Mouse (Mus musculus): ENCODE measurements around the gene Diaph3. TPM values are rescaled to one million over a fixed set of nuclear protein-coding genes. Genes with fewer than 3 reads are reported as not detected.

Gene Diaph3
- 3.1 and 3.4 TPM in 2 replicates for polyA plus RNA-seq (2012)

DNA sequence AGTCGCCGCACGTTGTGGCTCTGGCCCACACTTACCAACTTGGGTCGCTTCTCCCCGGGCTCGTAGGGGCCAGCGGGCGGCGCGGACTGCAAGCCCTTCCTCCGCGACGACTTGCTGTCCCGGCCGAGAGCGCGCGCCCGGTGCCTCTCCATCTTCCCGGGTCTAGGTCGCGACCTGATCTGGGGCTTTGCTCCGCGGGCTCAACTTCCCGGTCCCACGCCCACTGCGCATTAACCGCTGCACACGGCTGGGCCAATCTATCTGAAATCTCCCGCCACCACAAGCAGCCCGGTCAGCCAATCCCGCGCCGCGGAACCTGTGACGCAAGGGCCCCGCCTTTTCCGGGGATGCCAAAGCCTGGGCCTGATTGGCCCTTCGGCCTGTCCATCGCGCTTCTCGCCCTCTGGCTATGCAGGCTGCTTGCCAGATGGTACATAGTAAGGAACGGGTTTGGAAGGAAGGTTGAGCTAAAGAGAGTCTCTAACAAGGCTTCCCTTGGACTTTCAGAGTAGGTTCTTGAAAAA is at the start of gene Diaph3:
TSS of gene Diaph3 (minus strand) at position 273 of the 524 bp plus-strand sequence.
- H3K4me3 ChIP-seq (replicated peaks) = peak within 1 kb of the TSS; percentile 74
- no peaks in the 10 kb centered on the region for H3K9me3 ChIP-seq (ENCODE audit: control insufficient read depth, low read length)
- H3K27me3 ChIP-seq (ENCODE audit: control insufficient read depth) = no peaks in the 10 kb centered on the region; the same call in 1 of the 2 replicates
- peaks cover 33% of the 10 kb centered on the region for H3K4me1 ChIP-seq (ENCODE audit: control insufficient read depth)
- TF ChIP-seq GATA1 (IDR thresholded peaks at IDR 0.05; ENCODE audit: low read length) = peak; percentile 88
- no peak for TF ChIP-seq TAL1 (IDR thresholded peaks at IDR 0.05; ENCODE audit: low read length)
- H3K36me3 ChIP-seq (ENCODE audit: control insufficient read depth) = peaks cover 23% of the 10 kb centered on the region

DNA sequence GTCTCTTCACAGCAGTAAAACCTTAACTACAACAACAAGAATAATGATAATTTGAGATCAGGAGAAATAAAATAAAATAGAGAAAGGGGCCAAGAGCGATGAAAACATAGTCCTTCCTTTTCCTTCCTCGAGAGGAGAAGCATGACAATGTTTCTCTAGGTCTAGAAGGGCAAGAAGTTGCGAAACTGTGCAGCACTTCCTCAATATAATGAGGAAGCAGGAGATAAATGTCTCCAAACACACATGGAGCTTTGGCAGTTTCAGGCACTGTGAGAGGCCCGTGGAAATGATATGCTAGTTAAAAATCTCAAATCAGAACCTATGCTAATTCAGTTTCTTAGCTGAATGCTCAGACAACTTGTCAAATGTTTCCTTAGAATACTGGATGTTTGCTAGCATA is 49.6 kb upstream of the Diaph3 start:
- Histone ChIP-seq H3K4me3 (replicated peaks) (no peak overlapping the region), H3K4me1 (ENCODE audit: control insufficient read depth) (no peaks in the 10 kb centered on the region), H3K27me3 (ENCODE audit: control insufficient read depth) (no peaks in the 10 kb centered on the region), H3K36me3 (ENCODE audit: control insufficient read depth) (no peaks in the 10 kb centered on the region), H3K9me3 (ENCODE audit: control insufficient read depth, low read length) (no peaks in the 10 kb centered on the region)
- TF ChIP-seq GATA1 (IDR thresholded peaks at IDR 0.05; ENCODE audit: low read length) (no peak), TAL1 (IDR thresholded peaks at IDR 0.05; ENCODE audit: low read length) (no peak)

DNA sequence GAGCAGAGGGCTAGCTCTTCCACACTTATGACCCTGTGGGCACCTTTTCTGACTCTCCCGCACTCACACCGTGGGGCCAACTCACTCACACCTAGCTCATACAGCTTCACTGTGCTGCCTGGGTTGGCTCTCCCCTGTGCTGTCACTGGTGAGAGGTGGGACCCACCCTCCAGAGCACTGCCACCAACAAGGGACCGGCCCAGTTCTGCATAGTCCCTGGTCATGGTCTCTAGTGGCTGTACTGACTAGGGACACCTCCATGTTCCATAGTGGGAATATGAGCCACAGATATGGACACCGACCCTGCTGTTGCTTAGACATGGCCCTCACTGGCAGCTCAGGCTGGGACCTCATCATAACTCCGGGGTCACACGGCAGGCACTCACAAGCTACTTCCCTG is 30.5 kb upstream of the Diaph3 start:
- Histone ChIP-seq H3K9me3 (ENCODE audit: control insufficient read depth, low read length) (no peaks in the 10 kb centered on the region), H3K4me1 (ENCODE audit: control insufficient read depth) (no peaks in the 10 kb centered on the region), H3K27me3 (ENCODE audit: control insufficient read depth) (no peaks in the 10 kb centered on the region), H3K36me3 (ENCODE audit: control insufficient read depth) (no peaks in the 10 kb centered on the region), H3K4me3 (replicated peaks) (no peak overlapping the region)
- TF ChIP-seq GATA1 (IDR thresholded peaks at IDR 0.05; ENCODE audit: low read length) (no peak), TAL1 (IDR thresholded peaks at IDR 0.05; ENCODE audit: low read length) (no peak)

DNA sequence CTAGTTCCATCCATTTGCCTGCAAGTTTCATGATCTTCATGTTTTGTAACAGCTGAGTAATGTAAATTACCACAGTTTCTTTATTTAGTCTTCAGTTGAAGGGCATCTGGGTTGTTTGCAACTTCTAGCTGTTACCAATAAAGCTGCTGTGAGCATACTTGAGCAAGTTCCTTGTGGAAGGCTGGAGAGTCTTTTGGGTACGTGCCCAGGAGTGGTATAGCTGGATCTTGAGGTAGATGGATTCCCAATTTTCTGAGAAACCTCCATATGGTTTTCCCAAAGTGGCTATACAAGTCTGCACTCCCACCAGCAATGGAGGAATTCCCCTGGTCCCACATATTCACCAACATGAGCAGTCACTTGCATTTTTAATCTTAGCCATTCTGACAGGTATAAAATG is 28.1 kb upstream of the Diaph3 start:
- H3K4me3 ChIP-seq (replicated peaks) = no peak overlapping the region
- no peaks in the 10 kb centered on the region for H3K27me3 ChIP-seq (ENCODE audit: control insufficient read depth)
- H3K36me3 ChIP-seq (ENCODE audit: control insufficient read depth) = no peaks in the 10 kb centered on the region
- no peaks in the 10 kb centered on the region for H3K4me1 ChIP-seq (ENCODE audit: control insufficient read depth)
- no peaks in the 10 kb centered on the region for H3K9me3 ChIP-seq (ENCODE audit: control insufficient read depth, low read length)
- TF ChIP-seq GATA1 (IDR thresholded peaks at IDR 0.05; ENCODE audit: low read length) = no peak
- TF ChIP-seq TAL1 (IDR thresholded peaks at IDR 0.05; ENCODE audit: low read length) = no peak

DNA sequence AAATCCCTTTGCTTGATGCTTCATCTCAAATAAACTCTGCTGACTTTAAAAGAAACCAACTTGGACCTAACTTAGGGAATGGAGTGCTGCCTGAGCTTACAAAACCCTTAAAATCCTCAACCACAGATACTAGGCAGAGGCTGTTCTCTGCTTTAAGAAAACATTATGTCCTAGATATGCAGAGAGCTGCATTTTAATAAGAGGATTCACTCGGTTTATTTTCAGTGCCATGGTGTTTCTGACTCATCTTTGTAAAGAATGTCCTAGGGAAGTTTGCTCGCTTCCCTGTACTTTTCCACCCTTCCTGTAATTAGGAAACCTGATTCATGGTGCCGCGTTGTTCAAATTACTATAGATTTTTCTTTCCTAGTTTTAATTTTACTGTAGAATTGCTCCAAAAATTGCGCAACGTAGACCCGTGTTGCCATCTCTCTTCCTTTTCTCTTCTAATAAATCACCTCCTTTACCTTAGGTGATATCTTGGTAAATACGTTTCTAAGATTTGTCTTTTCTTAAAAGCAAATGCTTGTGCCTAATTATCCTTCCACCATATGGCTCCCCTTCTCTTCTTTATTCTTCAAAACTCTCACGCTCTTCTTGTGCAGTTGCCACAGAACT is 14.7 kb upstream of the Diaph3 start:
- H3K9me3 ChIP-seq (ENCODE audit: control insufficient read depth, low read length) = no peaks in the 10 kb centered on the region
- H3K27me3 ChIP-seq (ENCODE audit: control insufficient read depth) = no peaks in the 10 kb centered on the region
- TF ChIP-seq TAL1 (IDR thresholded peaks at IDR 0.05; ENCODE audit: low read length) = no peak
- no peak overlapping the region for H3K4me3 ChIP-seq (replicated peaks)
- H3K36me3 ChIP-seq (ENCODE audit: control insufficient read depth) = no peaks in the 10 kb centered on the region
- H3K4me1 ChIP-seq (ENCODE audit: control insufficient read depth) = no peaks in the 10 kb centered on the region

DNA sequence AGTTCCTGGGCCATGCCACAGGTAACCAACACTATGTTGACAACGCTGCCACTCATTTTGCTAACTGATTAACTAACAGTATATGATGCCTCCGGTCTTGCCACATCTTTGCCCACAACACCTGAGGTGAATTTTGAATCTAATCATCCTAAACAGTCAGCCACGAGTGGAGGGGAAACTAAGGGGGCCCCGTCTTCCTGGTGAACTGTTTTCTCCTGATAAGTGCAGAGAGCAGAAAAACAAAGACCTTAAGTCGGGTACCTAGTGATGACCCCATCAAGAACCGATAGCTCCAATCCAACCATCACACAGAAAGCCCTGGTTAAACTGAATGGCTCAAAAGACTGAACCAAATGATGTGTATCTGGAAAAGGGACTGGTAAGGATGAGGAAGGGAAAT is 8.6 kb upstream of the Diaph3 start:
- TF ChIP-seq GATA1 (IDR thresholded peaks at IDR 0.05; ENCODE audit: low read length) = no peak
- no peak for TF ChIP-seq TAL1 (IDR thresholded peaks at IDR 0.05; ENCODE audit: low read length)
- H3K27me3 ChIP-seq (ENCODE audit: control insufficient read depth) = no peaks in the 10 kb centered on the region
- no peaks in the 10 kb centered on the region for H3K36me3 ChIP-seq (ENCODE audit: control insufficient read depth)
- peaks cover 15% of the 10 kb centered on the region for H3K4me1 ChIP-seq (ENCODE audit: control insufficient read depth)
- H3K9me3 ChIP-seq (ENCODE audit: control insufficient read depth, low read length) = no peaks in the 10 kb centered on the region
- H3K4me3 ChIP-seq (replicated peaks) = no peak overlapping the region

DNA sequence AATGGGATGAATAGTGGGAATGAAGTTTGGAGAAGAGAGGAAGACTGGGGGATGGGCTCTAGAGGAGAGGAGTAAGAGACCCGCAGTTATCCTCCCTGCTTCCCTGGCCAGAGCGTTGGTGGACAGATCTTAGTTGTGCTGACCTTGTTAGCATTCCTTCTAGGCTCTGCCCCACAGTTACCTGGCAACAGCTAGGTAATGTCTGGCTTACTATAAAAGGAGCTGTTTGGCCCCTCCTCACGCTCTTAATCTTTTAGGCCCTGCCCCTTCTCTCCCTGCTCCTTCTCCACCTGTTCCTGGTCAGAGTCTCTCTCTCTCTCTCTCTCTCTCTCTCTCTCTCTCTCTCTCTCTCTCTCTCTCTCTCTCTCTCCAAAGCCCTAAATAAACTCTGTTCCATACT is 5.7 kb upstream of the Diaph3 start:
- H3K9me3 ChIP-seq (ENCODE audit: control insufficient read depth, low read length) = no peaks in the 10 kb centered on the region
- TF ChIP-seq TAL1 (IDR thresholded peaks at IDR 0.05; ENCODE audit: low read length) (no peak), GATA1 (IDR thresholded peaks at IDR 0.05; ENCODE audit: low read length) (no peak)
- H3K27me3 ChIP-seq (ENCODE audit: control insufficient read depth) = no peaks in the 10 kb centered on the region; the same call in 1 of the 2 replicates
- no peaks in the 10 kb centered on the region for H3K36me3 ChIP-seq (ENCODE audit: control insufficient read depth)
- peaks cover 18% of the 10 kb centered on the region for H3K4me1 ChIP-seq (ENCODE audit: control insufficient read depth)
- H3K4me3 ChIP-seq (replicated peaks) = no peak overlapping the region

DNA sequence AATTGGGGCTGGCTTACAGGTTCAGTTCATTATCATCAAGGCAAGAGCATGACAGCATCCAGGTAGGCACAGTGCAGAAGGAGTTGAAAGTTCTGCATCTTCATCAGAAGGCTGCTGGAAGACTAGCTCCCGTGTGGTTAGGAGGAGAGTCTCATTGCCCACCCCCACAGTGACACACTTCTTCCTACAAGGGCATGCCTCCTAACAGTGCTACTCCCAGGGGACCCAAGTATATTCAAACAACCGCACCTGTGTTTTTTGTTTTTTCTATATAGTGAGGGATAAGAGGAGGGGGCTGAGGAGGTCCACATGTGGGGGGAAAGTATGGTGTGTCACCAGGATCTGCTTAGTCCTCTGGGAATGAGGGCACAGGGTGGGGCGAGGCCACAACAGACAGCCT is 4.3 kb upstream of the Diaph3 start:
- no peak for TF ChIP-seq GATA1 (IDR thresholded peaks at IDR 0.05; ENCODE audit: low read length)
- no peak for TF ChIP-seq TAL1 (IDR thresholded peaks at IDR 0.05; ENCODE audit: low read length)
- Histone ChIP-seq H3K4me1 (ENCODE audit: control insufficient read depth) (peaks cover 24% of the 10 kb centered on the region), H3K36me3 (ENCODE audit: control insufficient read depth) (no peaks in the 10 kb centered on the region), H3K9me3 (ENCODE audit: control insufficient read depth, low read length) (no peaks in the 10 kb centered on the region), H3K27me3 (ENCODE audit: control insufficient read depth) (no peaks in the 10 kb centered on the region; the same call in 1 of the 2 replicates), H3K4me3 (replicated peaks) (no peak overlapping the region)

DNA sequence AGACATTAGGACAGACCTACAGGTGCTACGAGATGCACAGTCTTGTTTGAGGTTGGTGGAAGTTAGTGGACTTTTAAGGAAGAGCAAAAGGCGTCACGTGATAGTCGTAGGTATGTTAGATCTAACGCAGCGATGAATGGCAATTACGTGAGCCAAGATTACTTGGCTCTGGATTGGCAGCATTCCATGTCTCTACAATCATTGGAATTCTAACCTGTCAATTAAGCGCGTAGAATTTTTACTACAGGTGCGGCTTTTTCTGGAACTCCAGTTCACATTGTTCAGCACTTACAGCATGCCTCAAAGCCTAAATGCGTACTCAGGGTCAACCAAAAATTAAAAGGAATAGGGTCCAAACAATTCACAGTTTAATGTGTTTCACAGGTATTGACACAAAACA is 742 bp upstream of the Diaph3 start:
- TF ChIP-seq TAL1 (IDR thresholded peaks at IDR 0.05; ENCODE audit: low read length) = no peak
- no peak for TF ChIP-seq GATA1 (IDR thresholded peaks at IDR 0.05; ENCODE audit: low read length)
- no peaks in the 10 kb centered on the region; the same call in 1 of the 2 replicates for H3K27me3 ChIP-seq (ENCODE audit: control insufficient read depth)
- H3K9me3 ChIP-seq (ENCODE audit: control insufficient read depth, low read length) = no peaks in the 10 kb centered on the region
- H3K4me3 ChIP-seq (replicated peaks) = peak overlapping the region; percentile 74
- H3K4me1 ChIP-seq (ENCODE audit: control insufficient read depth) = peaks cover 32% of the 10 kb centered on the region
- peaks cover 18% of the 10 kb centered on the region for H3K36me3 ChIP-seq (ENCODE audit: control insufficient read depth)

Data from erythroblast, embryonic 14.5 days (primary cell).